Mouse (Mus musculus): ENCODE data around the gene Ndufa7.
"Not testable (repeated sequence)": the region's sequence is repeated elsewhere in the genome, so short reads cannot be mapped to it uniquely, and the experiment has no call there.

Gene Ndufa7

DNA sequence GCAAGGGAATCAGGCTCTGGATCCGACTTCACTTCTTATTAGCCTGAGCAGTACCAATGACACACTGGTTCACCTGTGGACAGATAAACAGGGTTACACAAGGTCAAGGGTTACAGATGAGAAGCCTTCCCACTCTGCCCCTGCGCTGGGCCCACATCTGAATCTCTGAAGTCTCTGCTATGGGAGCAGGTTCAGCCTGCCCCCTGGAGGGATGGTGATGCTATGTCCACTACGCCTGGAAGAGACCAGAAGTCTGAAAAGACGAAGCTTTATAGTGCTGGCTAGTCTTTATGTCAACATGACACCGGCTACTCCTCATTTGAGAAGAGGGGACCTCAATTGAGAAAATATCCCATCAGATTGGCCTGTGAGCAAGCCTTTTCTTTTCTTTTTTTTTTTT lies 51.4 kb downstream of the Ndufa7 start:
- not testable (repeated sequence) for DNase-seq (ENCODE audit: low spot score in 2 of 2)

DNA sequence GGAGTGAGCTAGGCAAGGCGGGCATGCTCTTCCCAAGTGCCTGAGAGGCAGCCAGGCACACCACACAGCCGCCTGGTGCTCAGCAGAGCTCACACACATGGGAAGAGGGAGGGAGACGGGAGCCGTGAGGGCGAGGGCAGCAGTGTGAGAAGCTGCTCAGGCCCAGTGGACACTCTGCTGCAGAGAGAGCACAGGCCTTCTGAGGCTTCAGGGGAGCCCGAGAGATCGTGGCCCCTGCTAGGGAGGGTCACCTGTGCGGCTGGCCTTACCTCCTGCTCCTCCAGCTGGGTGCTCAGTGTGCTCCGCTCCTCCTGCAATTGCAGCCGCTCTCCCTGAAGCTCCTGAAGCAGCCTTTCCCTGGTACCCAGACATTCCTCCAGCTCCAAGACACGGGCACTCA lies 59.9 kb downstream of the Ndufa7 start:
- not testable (repeated sequence) for DNase-seq (ENCODE audit: low spot score in 2 of 2)

DNA sequence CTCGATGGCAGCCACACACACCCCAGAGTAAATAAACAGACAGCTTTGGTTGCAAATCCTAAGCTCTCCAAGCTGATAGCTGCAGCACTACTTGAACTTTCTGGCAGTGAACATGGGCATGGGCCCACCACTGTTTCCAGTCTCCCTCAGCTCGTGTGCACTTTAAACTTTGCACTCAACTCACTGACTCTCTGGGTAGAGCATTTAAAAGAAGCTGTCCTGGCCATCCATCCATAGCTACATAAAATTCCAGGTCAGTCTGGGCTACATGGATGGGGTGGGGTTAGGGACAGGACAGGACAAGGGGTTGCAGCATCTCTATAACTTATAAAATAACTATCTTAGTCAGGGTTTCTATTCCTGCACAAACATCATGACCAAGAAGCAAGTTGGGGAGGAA lies 63.4 kb downstream of the Ndufa7 start:
- not testable (repeated sequence) for DNase-seq (ENCODE audit: low spot score in 2 of 2)

All from left cerebral cortex, adult 9 months (tissue).